Mouse (Mus musculus): Measurements from ENCODE around the gene Kifc5b.
A peak's percentile ranks its signal among the peaks of the same experiment; 100 is the strongest.

- TF ChIP-seq POLR2A (IDR thresholded peaks at IDR 0.05; ENCODE audit: low read depth, low read length) (no peak), CTCF (IDR thresholded peaks at IDR 0.05; ENCODE audit: extremely low read depth, insufficient read depth, insufficient read length, insufficient replicate concordance) (peak; percentile 44; the same call in 1 of the 2 replicates)
Measured at GRCm38 (mm10) chr17:26884995-26885926, 31.6 kb upstream of the Kifc5b start.

Data from spleen, adult 2 months (tissue).